Mouse (Mus musculus) liver, embryonic 14.5 days (tissue): ENCODE data around the gene Camp.

Experiments
- CTCF ChIP-seq: IDR thresholded peaks from 2 replicates; pipeline ENCODE4 v1.5.1; 2016; ENCODE audit warnings: antibody characterized with exemption, low read depth, control low read depth
- EP300 ChIP-seq: IDR thresholded peaks from 2 replicates; pipeline ENCODE4 v1.6.1; 2016; ENCODE audit warnings: antibody characterized with exemption, low read depth

- TF ChIP-seq CTCF: no peak
- no peak for TF ChIP-seq EP300
Measured at GRCm38 (mm10) chr9:109826181-109826580, 23.2 kb downstream of the Camp start.
